Mouse (Mus musculus) liver, postnatal 0 days (tissue): ENCODE measurements at regions not wholly inside any gene's neighbourhood (a gene's known extent, or its start where the extent isn't known, plus 50 kb on each side); places are given as distances from the start of the nearest gene placed in this dataset.

Experiments used
- ATAC-seq: fragments of 200-750 bp; cut with Nextera tagmentation; 2 replicates; pipeline ENCODE4 v1.8.0; 2017; ENCODE audit warnings: mild to moderate bottlenecking, moderate library complexity
- DNase-seq: peaks from one replicate; pipeline ENCODE4 v3.0.0-alpha.2; 2016
- H3K27ac ChIP-seq: fragments of 300-500 bp; sonication (generic); 2 replicates; pipeline ENCODE4 v1.5.1; 2014; ENCODE audit warnings: antibody characterized with exemption, moderate library complexity, mild to moderate bottlenecking, low read depth
- H3K27me3 ChIP-seq: fragments of 300-500 bp; sonication (generic); 2 replicates; pipeline ENCODE4 v1.6.1; 2014; ENCODE audit warnings: low read length, control low read depth, mixed read lengths; ENCODE audit not compliant: insufficient read depth
- H3K36me3 ChIP-seq: fragments of 300-500 bp; sonication (generic); replicated peaks from 2 replicates; pipeline ENCODE4 v1.6.1; 2014; ENCODE audit warnings: mild to moderate bottlenecking, control low read depth, low read length, moderate library complexity, mixed read lengths; ENCODE audit not compliant: insufficient read depth
- H3K4me1 ChIP-seq: fragments of 300-500 bp; sonication (generic); 2 replicates; pipeline ENCODE4 v1.6.1; 2014; ENCODE audit warnings: antibody characterized with exemption, mild to moderate bottlenecking, control low read depth; ENCODE audit not compliant: insufficient read depth
- H3K4me2 ChIP-seq: fragments of 300-500 bp; sonication (generic); 2 replicates; pipeline ENCODE4 v1.6.1; 2014; ENCODE audit warnings: low read depth, mild to moderate bottlenecking, low read length, moderate library complexity, mixed read lengths
- H3K4me3 ChIP-seq: fragments of 300-500 bp; sonication (generic); 2 replicates; pipeline ENCODE4 v1.5.1; 2014; ENCODE audit warnings: low read depth, low read length
- H3K9ac ChIP-seq: fragments of 300-500 bp; sonication (generic); replicated peaks from 2 replicates; pipeline ENCODE4 v1.6.1; 2014; ENCODE audit warnings: mild to moderate bottlenecking, moderate library complexity
- H3K9me3 ChIP-seq: fragments of 300-500 bp; sonication (generic); 2 replicates; pipeline ENCODE4 v1.6.1; 2016; ENCODE audit warnings: mild to moderate bottlenecking, control low read depth, low read length, mixed read lengths
- CTCF ChIP-seq: sonication (generic); IDR thresholded peaks from 2 replicates; pipeline ENCODE4 v1.5.1; 2016; ENCODE audit warnings: antibody characterized with exemption, low read depth
- EP300 ChIP-seq: IDR thresholded peaks from 2 replicates; pipeline ENCODE4 v1.6.1; 2016; ENCODE audit warnings: antibody characterized with exemption, low read depth, mild to moderate bottlenecking
- WGBS: fragments of 180-500 bp; shearing (Covaris S2); extraction: QIAGEN DNeasy Blood & Tissue Kit; methylation state at CpG from one replicate; pipeline ENCODE4 v1.1.7; 2014; ENCODE audit not compliant: insufficient replicate concordance; 5-methylcytosine and 5-hydroxymethylcytosine counted together

DNA sequence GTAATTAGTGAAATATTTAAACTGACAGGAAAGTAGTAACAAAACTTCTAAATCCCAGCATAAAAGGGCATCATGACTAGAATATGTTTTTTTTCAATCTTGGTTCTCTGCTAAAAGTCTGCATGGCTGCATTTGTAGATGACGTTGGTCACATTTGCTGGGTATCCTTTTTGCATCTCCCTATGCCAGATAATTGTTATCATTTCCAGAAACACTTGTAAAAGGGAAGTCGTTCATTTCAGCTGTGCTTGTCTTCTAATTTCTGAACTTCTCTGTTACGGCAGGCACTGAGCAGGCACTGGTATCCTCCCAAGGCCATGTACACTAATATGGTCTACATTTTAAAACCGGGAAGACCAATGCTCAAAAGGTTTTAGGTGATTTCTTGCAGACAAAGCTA is 69.6 kb upstream of the Rps6ka3 start:
- Histone ChIP-seq H3K4me3 (no peak overlapping the region), H3K27ac (no peak overlapping the region), H3K9ac (no peak overlapping the region), H3K4me2 (no peak overlapping the region), H3K36me3 (no peaks in the 10 kb centered on the region), H3K27me3 (no peaks in the 10 kb centered on the region), H3K4me1 (no peaks in the 10 kb centered on the region), H3K9me3 (no peaks in the 10 kb centered on the region)
- TF ChIP-seq CTCF, result no peak
- TF ChIP-seq EP300, result no peak
- DNase-seq (no peak), ATAC-seq (no peak)
- 43% methylated on average over 4 of the region's 4 CpGs for WGBS

DNA sequence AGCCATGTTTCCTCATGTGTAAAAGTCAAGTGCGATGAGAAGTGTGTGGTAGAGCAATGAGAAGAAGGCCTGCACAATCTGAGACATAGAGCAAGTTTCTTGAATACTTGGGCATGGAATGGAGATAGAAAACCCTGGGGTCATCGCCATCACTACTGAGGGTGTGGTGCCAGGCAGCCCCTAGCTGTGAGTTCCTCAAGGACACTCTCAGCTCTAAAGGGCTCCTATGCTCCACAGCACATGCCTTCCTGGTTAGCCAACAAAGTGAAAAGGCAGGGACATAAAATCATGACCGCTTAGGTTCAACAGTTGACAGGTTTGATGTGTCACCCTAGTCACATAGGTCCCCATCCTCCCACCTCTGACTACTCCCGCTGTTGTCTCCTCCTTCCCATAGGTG is 66.8 kb upstream of the Rps6ka3 start:
- WGBS, result 89% methylated on average over 4 of the region's 4 CpGs
- DNase-seq, result no peak
- Histone ChIP-seq H3K9me3 (no peaks in the 10 kb centered on the region), H3K4me2 (no peak overlapping the region), H3K4me1 (no peaks in the 10 kb centered on the region), H3K27me3 (no peaks in the 10 kb centered on the region), H3K4me3 (no peak overlapping the region), H3K36me3 (no peaks in the 10 kb centered on the region), H3K27ac (no peak overlapping the region), H3K9ac (no peak overlapping the region)
- no peak for ATAC-seq
- TF ChIP-seq EP300, result no peak
- TF ChIP-seq CTCF, result no peak

DNA sequence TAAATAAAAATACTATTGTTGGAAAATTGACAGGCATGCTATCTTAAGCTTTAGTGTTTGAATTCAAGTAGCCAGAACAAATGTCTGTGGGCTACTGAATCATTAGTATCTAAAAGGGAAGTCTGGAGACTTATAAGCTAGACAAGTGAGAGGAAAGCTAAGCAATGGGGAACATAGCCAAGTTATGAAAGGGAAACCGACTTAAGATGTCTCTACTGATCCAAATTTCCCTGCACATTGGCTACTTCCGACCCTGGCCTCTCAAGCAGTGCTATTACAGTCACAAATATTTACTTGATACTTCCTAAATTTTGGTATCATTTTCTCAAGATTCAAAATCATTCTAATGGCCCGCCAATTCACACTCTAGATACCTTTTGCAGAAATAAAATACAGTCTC is 65.4 kb upstream of the Rps6ka3 start:
- no peak for DNase-seq

DNA sequence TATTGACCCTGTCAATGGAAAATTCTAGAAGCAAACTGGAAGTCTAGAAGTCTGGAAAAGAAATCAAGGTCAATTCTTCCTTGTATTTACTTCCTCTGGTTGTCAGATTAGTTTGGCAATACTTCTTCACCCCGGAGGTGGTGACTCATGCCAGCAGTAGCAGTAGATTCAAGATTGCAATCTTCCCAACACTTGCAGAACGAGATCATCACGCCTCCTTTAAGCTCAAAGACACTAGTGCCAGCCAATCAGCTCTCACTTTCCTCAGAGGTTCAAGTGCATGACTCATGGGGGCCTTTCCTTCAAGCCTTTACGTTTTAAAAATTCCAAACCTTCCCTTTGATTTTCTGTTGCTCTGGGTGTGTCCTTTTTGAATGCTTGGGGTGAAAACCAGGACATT is 64.9 kb upstream of the Rps6ka3 start:
- Histone ChIP-seq H3K9ac (no peak overlapping the region), H3K4me2 (no peak overlapping the region), H3K27me3 (no peaks in the 10 kb centered on the region), H3K4me1 (no peaks in the 10 kb centered on the region), H3K27ac (no peak overlapping the region), H3K9me3 (no peaks in the 10 kb centered on the region), H3K36me3 (no peaks in the 10 kb centered on the region), H3K4me3 (no peak overlapping the region)
- 39% methylated on average over 4 of the region's 4 CpGs for WGBS
- no peak for DNase-seq
- TF ChIP-seq CTCF (no peak), EP300 (no peak)
- no peak for ATAC-seq

More for the DNA sequence above, 65.4 kb upstream of the Rps6ka3 start:
- 61% methylated on average over 3 of the region's 3 CpGs for WGBS
- ATAC-seq, result no peak
- no peak for TF ChIP-seq CTCF
- TF ChIP-seq EP300, result no peak
- no peak overlapping the region for H3K9ac ChIP-seq
- no peaks in the 10 kb centered on the region for H3K27me3 ChIP-seq
- H3K36me3 ChIP-seq, result no peaks in the 10 kb centered on the region
- H3K27ac ChIP-seq, result no peak overlapping the region
- H3K4me3 ChIP-seq, result no peak overlapping the region
- H3K9me3 ChIP-seq, result no peaks in the 10 kb centered on the region
- no peaks in the 10 kb centered on the region for H3K4me1 ChIP-seq
- H3K4me2 ChIP-seq, result no peak overlapping the region

DNA sequence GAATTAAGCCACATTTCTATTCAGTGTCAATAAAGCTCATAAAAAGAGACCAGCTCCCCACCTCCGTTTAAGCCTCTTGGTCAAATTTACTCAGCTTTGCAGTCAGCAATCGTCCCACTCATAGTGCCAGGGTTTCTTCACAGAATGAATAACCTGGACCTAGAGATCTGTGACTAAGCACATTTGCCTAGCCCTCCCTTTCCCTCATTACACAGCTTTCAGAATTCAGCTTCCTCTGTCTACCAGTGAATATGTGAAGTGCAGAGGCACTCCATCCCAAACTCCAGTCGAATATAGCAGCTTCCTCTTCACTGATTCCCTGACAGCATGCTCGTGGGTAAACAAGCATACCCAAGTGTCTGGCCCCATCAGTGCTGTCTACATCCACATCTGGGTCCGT is 54.3 kb upstream of the Rps6ka3 start:
- Histone ChIP-seq H3K4me3 (no peak overlapping the region), H3K9ac (no peak overlapping the region), H3K9me3 (no peaks in the 10 kb centered on the region), H3K27ac (no peak overlapping the region), H3K27me3 (no peaks in the 10 kb centered on the region), H3K36me3 (no peaks in the 10 kb centered on the region), H3K4me2 (no peak overlapping the region), H3K4me1 (no peaks in the 10 kb centered on the region)
- TF ChIP-seq EP300 (no peak), CTCF (no peak)
- WGBS, result 39% methylated on average over 5 of the region's 5 CpGs
- DNase-seq (no peak), ATAC-seq (no peak)

DNA sequence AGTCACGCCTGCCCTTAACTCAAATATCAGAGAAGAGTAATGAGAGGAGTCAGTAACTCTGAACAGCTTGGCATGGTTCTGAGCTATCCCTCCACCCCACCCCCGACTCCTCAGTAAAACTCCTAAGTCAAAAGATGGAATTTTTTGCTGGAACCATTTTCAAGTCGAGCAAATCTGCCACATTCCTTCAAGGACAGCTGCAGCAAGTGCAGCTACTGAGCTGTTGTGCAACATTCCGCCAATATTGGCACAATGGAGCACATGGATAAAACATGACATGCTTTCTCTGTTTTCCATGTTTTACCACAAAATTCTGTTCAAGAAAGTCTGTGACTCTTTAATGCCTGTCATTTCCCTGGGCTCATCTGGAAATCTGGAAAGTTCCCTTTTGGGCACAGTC is 53.1 kb upstream of the Rps6ka3 start:
- Histone ChIP-seq H3K4me1 (no peaks in the 10 kb centered on the region), H3K9me3 (no peaks in the 10 kb centered on the region), H3K9ac (no peak overlapping the region), H3K36me3 (no peaks in the 10 kb centered on the region), H3K27ac (no peak overlapping the region), H3K27me3 (no peaks in the 10 kb centered on the region), H3K4me2 (no peak overlapping the region), H3K4me3 (no peak overlapping the region)
- ATAC-seq, result no peak
- no peak for TF ChIP-seq CTCF
- no peak for TF ChIP-seq EP300
- WGBS, result 53% methylated on average over 4 of the region's 4 CpGs
- DNase-seq, result no peak

DNA sequence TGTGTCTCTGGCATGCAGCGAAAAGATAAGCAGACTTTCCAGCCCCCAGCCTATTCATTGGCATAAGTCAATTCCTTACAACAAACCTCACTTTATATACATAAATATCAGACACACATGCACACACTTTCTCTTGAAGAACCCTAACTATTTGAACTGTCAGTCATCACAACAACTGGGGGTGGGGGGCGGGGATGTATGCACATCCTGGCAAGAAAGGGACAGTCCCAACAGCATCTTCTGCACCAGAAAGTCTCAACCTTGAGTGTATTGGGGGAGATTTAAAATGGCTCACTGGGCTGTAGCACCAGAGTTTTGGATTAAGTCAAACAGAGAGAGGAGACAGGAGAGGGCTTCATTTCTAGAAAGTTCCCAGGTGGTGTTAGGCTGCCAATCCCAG is 50.4 kb upstream of the Rps6ka3 start:
- WGBS, result 82% methylated on average over 2 of the region's 2 CpGs
- no peaks in the 10 kb centered on the region for H3K9me3 ChIP-seq
- H3K4me1 ChIP-seq, result no peaks in the 10 kb centered on the region
- H3K9ac ChIP-seq, result no peak overlapping the region
- ATAC-seq (no peak), DNase-seq (no peak)
- TF ChIP-seq EP300, result no peak
- no peaks in the 10 kb centered on the region for H3K27me3 ChIP-seq
- no peak overlapping the region for H3K4me2 ChIP-seq
- H3K27ac ChIP-seq, result no peak overlapping the region
- H3K4me3 ChIP-seq, result no peak overlapping the region
- no peaks in the 10 kb centered on the region for H3K36me3 ChIP-seq
